Mouse (Mus musculus): ENCODE measurements around the gene Sumf1. TPM values are rescaled to one million over a fixed set of nuclear protein-coding genes. Genes with fewer than 3 reads are reported as not detected.
A peak's percentile ranks its signal among the peaks of the same experiment; 100 is the strongest.

Gene Sumf1
- total RNA-seq, 4 experiments from 2014 or later, result 23.3 to 26.6 (median 24.4) TPM

DNA sequence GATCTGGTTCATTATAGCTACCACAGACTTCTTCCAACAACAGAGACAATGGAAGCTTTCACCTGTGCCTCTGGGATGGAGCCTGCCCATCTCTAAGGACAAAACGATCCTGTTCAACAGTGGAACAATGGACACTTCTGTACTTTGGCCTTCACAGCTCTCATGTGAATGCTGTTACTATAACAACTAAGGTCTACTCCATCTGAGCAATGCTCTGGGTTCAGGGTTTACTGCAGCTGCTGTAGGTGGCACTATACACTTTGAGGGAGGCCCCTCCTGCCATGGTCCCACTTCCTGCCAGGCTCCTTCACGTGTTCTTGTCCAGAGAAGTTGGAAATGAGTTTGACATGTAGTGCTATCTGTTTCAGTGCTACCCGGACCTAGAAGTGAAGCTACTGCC is 36.9 kb downstream of the Sumf1 start:
- no peak for DNase-seq (ENCODE audit: low spot score in 2 of 2)

DNA sequence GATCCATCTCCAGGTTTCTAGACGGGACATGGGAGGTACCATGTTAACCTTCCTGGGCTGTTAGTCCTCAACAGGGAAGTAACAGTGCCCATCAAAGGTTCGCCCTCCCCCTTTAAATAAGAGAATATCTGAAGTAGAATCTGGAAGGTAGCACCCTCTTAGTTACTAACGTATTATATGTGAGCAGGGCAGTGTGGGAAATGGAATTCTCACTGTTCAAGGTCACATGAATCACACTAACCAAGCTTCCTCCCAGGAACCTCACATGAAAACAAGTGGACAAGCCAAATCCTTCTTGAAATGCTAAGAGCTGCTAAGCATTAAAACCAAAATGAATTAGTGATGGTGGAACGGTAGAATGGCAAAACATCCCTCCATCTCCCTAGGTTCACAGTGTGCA is 38.7 kb downstream of the Sumf1 start:
- DNase-seq (ENCODE audit: low spot score in 2 of 2), result no peak

DNA sequence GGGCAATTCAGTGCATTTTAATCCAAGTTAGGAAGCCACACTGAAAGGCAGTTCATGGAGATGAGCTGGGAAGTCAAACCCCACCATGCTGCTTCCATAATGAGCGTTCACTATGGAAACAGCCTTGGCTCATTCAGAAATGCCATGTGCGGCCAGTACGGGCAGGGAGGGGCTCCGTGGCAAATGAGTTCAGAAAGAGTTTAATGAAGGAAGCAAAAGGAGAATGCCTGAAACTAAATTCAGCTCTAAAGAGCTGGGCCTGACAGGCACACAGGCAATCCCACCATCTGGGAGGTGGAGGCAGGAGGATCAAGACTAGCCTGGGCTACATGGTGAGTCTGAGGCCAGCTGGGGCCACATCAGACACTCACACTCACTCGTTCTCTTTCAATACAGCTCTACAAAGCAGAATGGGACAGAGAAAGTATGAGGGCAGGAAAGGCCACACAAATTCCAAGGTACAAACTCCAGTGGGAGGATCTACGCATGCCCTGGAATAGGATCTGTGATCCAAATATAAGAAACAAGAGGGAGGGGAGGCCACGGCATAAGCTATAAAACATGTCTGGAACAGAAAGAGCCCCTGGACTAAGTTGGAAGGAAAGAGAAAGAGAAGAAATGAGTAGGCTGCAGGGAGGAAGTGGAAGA is 39.3 kb downstream of the Sumf1 start:
- no peak for DNase-seq (ENCODE audit: low spot score in 2 of 2)

DNA sequence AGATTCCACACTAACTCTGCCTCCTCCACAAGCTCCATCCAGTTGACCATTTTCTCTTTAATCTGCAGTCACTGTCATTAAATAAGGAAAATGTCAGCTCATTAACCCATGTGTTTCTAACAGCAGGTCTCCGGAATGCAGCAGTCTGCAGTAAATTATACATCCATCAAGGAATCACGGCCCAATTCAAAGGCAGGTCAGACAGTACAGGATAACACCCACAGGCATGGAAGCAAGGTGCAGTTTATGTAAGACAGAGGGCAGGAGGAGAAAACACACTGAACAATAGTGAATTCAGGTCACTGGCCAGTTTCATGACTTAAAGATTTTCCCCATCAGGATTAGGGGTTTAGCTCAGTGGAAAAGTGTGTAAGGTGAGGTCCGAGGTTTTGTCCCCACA is 40.1 kb downstream of the Sumf1 start:
- no peak for DNase-seq (ENCODE audit: low spot score in 2 of 2)

DNA sequence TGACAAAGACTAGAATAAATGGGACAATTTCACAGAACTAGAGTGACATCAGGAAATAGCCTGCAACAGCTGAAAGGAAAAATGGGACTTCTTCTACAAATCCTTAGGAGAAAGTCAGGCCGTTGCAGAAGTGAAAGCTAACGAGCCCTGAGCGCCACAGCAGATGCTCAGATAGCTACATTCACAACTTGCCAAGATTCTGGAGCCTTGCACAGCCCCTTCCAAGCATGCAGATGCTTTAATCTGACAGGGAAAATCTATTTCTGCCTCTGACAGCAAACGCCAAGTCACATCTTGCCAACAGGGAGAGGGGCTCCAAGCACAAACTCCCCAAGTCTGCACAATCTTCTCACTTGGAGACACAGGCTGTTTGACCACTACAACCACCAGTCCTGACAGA is 42.6 kb downstream of the Sumf1 start:
- peak in 1 of 2 experiments; percentile 45 for DNase-seq (ENCODE audit: low spot score in 2 of 2)

DNA sequence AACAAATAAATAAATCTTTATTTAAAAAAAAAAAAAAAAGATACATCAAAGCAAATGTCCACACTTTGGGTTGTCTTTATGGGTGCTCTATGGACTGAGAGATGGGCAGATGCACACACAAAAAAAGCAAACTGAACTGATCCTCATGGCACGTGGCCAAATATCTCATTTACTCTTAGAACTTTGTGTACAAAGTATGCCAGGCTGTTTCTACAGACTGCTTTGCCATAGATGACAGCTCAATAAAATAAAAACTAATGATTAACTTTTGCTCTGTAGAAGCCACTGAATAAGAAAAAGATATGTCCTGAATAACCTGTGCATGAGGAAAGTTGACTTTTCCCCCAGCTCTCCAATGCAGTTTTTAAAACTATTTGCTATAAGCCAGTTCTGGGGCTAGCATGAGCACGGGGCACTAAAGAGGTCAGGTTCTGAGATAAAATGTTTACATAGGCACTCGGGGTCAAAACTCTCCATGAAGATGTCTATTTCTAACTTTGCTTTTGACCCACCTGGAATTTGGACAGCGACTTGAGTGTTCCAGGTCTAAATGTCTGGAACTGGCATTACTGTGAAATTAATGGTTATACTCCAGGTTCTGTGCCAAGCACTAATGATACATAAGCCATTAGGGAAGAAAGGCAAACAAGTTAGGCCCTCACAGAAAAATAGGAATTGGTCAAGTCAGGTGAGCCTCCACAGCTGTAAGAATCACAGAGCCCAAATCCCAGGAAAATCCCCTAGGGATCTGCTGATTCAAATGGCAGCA is 44.5 kb downstream of the Sumf1 start:
- no peak for DNase-seq (ENCODE audit: low spot score in 2 of 2)

DNA sequence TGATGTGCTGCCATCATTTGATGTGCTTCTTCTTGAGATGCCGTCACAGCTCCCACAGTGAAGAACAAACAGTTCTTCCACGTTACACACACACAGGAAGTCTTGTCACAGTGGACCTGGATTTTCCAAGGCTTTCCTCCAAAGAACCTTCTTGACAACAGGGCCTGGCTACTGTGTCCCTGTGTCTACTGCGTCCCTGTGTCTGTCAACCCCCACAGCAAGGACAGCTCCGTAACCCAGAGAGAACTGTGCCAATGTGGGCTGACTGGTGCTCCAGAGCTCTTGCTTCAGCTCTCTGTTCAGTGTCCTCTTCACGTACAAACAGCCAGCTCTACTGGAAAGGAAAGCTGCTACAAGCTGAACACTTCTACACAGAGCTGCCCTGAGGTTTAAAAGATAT is 48.4 kb downstream of the Sumf1 start:
- no peak for DNase-seq (ENCODE audit: low spot score in 2 of 2)

DNA sequence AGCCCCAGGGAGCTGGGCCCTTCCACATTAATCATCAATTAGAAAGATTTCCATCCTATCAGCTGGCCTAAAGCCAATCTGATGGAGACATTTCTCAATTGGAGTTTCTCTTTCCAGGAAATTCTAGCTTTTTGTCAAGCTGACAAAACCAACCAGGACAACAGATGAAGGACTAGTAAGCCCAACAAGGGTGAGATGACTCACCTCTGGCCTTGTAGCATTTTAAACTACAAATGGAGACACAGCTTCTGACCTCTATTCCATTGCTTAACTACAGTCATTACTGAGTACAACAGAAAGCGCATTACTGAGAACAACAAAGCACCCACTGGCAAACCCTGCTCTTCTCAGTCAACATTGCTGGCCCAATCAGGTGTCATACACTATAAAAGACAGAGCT is 49.1 kb downstream of the Sumf1 start:
- DNase-seq (ENCODE audit: low spot score in 2 of 2), result no peak

DNA sequence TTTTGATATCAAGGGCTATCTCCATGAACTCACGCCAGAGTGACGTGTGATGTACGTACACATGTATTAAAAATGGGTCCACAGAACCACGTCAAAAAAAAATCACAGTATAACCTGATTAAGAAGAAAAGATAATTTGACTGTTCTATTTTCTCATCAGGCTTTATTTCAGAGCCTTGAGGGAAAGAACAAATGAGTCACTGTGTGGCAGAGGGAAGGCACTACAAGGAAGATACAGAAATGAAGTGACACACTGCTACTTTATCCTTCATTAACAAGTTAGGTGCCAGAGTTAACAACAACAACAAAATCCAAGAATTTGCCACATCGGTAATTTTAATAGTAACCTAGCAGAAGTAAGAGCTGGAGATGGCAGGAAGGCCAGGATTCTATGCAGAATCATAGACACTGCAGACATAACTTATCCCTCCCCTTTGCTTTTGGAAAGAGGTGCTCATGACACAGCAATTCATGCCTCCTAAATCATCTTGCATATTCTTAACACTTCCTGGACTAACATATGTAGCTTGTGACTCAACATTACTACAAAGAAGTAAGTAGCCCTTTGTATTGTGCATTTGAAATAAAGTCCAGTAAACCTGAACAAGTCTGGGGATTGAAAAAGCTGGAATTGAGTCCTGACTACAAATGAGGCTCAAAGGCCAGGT is 53.0 kb downstream of the Sumf1 start:
- no peak for DNase-seq (ENCODE audit: low spot score in 2 of 2)

DNA sequence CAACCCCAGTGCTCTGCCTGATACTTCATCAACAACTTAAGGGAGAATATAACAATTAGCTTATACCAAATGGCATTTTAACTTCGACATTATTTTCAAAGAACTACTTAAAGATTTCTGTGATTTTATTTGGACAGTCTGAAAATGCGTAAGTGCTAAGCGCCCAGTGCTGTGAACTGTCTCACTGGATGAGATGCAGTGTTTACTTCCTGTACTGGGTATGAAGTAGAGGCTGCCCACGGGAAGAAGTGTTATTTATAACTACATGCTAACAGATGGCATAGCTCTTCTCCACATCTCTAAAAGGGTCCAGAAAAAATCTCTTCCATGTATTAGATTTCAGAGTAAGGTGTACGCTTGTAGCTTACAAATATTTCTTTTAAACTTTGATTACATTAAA is 54.7 kb downstream of the Sumf1 start:
- peak in 1 of 2 experiments; percentile 55 for DNase-seq (ENCODE audit: low spot score in 2 of 2)

DNA sequence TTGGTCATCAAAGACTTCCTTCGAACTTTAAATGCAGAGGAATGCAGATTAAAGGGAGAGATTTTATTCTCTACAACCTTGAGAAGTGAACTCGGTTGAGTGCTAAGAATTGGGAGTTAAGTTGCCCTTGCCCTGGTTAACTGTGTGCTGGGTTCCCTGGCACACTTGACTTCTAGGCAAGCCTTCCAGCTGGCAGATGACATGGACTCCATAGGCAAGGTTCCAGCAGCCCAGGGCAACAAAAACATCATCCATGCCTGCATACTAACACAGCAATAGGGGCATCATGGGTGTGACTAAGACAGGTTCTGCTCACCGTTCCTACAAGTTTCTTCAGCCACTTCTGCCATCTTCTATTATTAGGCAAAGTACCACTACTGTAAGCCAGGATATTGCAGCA is 58.8 kb downstream of the Sumf1 start:
- no peak for DNase-seq (ENCODE audit: low spot score in 2 of 2)

DNA sequence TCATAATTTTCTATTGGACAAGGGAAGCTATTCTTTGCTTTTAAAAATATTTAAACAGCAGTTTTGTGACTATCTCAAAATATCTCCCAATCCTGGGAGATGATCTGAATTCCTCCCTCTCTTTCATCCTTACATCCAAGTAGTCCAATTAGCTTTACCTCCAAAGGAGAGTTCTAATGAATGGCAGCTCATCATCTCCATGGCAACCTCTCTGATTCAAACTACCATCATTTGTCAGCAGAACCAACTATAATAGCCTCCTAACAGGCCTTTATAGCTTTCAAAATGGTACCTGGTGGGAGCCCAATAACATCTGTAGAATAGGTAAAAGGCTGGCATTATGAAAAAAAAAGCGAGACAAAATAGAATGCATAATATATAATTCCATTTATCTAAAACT is 59.9 kb downstream of the Sumf1 start:
- no peak for DNase-seq (ENCODE audit: low spot score in 2 of 2)

DNA sequence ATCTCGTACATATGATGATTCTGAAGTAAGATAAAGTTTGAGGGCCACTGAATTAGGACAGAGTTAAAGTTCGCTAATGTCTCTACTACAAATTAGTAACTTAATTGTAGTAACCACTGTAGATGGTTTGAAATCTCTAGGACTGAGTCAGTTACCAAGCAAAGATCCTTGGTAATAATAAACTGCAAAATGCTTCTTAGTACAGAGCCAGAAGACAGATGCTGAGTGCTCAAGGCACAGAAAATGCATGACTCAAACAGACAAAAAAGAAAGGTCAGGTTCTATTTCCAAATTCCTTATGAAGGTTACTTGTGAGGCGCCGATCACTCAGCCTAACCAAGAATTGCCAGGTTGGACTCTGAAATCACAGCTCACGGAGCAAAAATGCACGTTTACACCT is 67.5 kb downstream of the Sumf1 start:
- DNase-seq (ENCODE audit: low spot score in 2 of 2), result no peak

DNA sequence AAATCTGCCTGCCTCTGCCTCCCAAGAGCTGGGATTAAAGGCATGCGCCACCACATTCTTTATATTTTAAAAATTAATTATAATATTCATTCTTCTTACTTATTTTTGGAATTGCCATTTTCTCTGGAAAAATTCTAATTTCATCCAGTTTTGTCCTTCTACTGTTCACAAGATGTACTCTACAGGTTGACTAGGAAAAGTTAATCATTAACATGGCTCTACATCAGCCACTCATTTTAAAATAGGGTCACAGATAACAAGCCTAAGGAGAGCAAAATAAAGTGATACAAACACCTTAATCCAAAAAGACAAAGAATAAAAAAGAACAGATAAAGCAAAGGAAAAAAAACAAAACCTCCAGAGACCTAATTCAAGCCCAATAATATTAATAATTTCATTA is 70.4 kb downstream of the Sumf1 start:
- no peak for DNase-seq (ENCODE audit: low spot score in 2 of 2)

DNA sequence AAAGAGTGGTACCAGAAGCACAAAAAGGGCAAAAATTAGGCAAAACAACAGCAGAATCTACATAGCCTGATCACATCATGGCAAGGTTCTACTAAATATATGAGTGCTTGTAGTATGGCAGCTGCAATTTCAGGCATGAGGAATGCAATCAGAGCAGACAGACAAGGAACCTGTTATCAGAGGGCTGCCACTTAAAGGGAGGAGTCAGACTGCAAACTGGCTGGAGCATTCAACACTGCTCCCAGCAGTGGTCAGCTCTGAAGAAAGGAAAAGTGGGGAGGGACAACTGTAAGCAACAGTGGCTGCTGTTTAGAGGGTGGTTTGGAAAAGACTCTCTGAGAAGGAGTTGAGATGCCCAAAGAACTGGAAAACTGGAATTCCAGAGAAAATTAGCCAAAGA is 73.7 kb downstream of the Sumf1 start:
- no peak for DNase-seq (ENCODE audit: low spot score in 2 of 2)

DNA sequence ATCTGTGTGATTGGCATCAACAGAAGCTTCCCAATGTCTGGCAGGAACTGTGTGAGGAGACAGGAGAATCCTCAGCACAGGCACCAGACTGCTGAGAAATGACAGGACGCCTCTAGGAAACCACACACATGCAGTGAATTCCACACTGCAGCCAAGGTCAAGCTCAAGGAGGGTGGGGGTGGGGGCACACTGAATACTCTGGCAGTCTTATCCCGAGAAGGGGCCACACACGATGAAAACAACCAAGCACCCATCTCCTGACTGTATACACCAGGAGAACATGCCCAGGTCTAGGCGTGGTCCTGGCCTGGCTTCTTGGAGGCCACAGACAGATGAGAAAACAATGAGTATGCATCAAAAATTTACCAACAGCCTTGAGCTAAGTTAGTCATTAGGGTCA is 75.0 kb downstream of the Sumf1 start:
- no peak for DNase-seq (ENCODE audit: low spot score in 2 of 2)

DNA sequence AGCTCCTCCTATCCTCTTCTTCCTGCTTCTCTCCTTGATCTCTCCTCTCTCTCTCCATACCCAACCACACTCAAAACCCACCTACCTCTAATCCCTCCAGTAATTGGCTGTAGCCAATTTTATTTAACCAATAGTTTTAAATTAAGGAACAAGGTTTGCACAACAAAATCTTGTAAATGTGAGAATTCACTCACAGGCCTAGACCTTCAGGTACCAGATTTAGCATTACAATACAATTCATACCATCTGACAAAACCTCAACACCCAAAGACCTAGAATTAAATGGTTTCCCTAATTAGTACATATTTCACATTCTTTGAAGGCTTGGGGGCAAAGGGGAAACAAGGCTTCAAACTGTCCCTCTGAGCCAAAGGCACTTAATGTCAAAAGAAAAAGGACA is 78.0 kb downstream of the Sumf1 start:
- no peak for DNase-seq (ENCODE audit: low spot score in 2 of 2)

DNA sequence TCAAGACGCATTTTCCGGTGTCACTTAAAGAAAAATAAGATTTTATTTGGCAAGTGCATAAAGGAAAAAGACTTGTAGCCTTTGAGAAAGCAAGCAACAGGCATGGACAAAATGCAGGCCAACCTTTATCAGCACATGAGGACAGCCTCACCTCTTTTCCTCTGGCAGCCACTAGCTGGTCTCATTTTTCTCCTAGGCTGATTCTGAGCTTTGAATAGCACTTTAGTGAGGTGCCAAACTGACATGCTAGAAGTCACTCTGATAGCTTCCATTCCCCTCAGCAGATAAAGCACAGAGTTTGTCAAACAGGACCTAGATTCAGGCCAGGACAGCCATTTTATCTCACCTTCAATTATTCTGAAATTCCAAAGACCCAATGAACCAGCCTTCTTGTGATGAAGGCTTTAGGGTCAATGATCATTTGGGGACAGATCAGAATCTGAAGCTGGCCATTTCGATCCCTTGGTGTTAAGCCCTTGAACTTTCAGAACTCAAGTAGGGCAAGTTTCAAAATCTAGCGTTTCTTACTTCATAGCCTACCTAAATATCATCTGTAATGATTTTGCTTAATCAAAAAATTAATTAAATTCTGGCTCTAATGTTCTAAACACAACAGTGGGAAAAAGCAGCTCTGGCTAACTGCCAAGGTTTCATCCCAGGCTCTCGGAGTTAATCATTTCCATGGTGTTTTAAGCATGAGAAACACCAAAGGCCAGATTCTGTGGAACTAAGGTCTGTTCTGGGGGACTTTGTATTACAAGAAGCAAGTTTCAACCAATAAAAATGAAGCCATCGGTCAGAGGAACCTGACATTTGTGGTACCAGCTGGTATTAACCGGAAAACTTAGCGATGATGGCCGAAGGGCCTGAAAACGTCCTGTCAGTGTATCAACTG is 83.2 kb downstream of the Sumf1 start:
- DNase-seq (ENCODE audit: low spot score in 2 of 2), result no peak

DNA sequence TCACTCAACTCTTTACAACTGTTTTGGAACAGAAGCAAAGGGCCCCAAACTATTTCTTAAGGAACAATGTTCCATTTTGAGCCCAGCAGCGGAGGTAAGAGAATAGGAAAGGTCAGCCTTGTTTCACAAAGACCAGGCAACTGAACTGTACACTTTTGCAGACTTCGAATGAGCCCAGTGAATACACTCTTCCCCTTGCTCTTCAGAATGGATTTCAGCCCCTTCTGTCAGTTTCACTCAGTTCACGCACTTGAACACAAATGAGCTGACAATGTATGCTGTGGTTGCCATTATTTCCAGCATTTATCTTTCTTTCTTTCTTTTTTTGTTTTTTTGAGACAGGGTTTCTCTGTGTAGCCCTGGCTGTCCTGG is 86.5 kb downstream of the Sumf1 start:
- DNase-seq (ENCODE audit: low spot score in 2 of 2), result no peak

DNA sequence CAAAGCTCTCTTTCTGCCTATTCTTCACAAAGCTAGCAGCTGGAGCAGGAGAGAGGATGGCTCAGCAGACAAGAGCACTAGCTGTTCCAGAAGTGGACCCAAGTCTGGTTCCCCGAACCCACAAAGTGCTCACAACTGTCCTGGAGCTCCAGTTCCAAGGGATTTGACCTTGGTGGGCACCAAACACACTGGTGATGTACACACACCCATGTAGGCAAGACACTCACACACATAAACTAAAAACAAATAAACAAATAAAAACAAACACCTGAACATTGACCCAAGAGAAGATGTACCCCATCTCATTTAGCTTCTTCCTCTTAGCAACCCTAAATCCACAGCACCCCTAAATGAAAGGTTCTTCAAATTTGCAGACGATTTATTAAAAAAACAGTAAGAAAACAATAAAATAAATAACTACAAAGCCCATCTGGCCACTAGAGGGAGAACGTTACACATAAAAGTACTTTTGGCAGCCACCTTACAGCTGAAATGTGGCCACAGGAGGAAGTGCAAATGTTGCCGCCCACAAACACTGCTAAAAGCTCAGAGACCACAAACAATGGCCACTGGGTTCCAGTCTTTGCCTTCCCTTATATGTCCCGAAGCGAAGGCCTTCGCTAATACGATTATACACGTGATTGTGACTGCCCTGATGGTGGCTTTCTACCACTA is 87.1 kb downstream of the Sumf1 start:
- peak in 1 of 2 experiments; percentile 22 for DNase-seq (ENCODE audit: low spot score in 2 of 2)

DNA sequence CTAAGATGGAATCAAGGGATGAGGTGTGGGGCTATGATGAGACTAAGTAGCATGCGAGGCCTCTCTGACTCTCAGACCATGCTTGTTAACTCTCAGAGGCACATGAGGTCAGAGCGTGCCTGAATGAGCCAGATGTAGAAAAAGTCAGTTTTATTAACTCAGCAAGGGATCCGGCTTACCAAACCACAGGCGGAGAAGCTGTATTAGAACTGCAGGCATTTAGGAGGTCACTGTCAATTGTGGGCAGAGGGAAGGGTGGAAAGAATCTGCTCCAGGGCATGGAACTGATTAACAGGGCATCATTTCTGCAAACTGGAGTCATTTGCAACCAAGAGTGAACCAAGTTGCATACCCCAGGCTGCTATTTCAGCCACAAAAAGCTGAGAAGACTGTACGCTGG is 89.9 kb downstream of the Sumf1 start:
- no peak for DNase-seq (ENCODE audit: low spot score in 2 of 2)
